Mouse (Mus musculus) limb, embryonic 14.5 days (tissue): ENCODE measurements around the gene Col11a2. TPM values are rescaled to one million over a fixed set of nuclear protein-coding genes. Genes with fewer than 3 reads are reported as not detected.
A peak's percentile ranks its signal among the peaks of the same experiment; 100 is the strongest.

Experiments used
- ATAC-seq: fragments of 200-750 bp; cut with Nextera tagmentation; 2 replicates; pipeline ENCODE4 v1.8.0; 2017; ENCODE audit warnings: low read depth, moderate number of reproducible peaks, moderate TSS enrichment; ENCODE audit not compliant: low FRiP score
- DNase-seq: peaks from one replicate; pipeline ENCODE4 v3.0.0-alpha.2; 2015; ENCODE audit warnings: low spot score
- H3K27ac ChIP-seq: fragments of 300-500 bp; sonication (generic); replicated peaks from 2 replicates; pipeline ENCODE4 v1.5.1; 2014; ENCODE audit warnings: low read depth, mild to moderate bottlenecking, low read length, moderate library complexity, mixed read lengths
- H3K27me3 ChIP-seq: fragments of 300-500 bp; sonication (generic); 2 replicates; pipeline ENCODE4 v1.6.1; 2014; ENCODE audit warnings: low read length, mixed read lengths; ENCODE audit not compliant: control insufficient read depth, insufficient read depth
- H3K36me3 ChIP-seq: fragments of 300-500 bp; sonication (generic); 2 replicates; pipeline ENCODE4 v1.6.1; 2014; ENCODE audit warnings: mild to moderate bottlenecking, low read length, moderate library complexity, mixed read lengths; ENCODE audit not compliant: control insufficient read depth, insufficient read depth
- H3K4me1 ChIP-seq: fragments of 300-500 bp; sonication (generic); 2 replicates; pipeline ENCODE4 v1.6.1; 2014; ENCODE audit warnings: antibody characterized with exemption, low read length, mixed read lengths; ENCODE audit not compliant: control insufficient read depth, insufficient read depth
- H3K4me2 ChIP-seq: fragments of 300-500 bp; sonication (generic); replicated peaks from 2 replicates; pipeline ENCODE4 v1.6.1; 2014; ENCODE audit warnings: low read depth, mild to moderate bottlenecking, low read length, moderate library complexity; ENCODE audit not compliant: severe bottlenecking
- H3K4me3 ChIP-seq: fragments of 300-500 bp; sonication (generic); replicated peaks from 2 replicates; pipeline ENCODE4 v1.5.1; 2014; ENCODE audit warnings: low read length
- H3K9ac ChIP-seq: fragments of 300-500 bp; sonication (generic); 2 replicates; pipeline ENCODE4 v1.6.1; 2014; ENCODE audit warnings: mild to moderate bottlenecking, low read depth, low read length, moderate library complexity; ENCODE audit not compliant: severe bottlenecking
- H3K9me3 ChIP-seq: fragments of 300-500 bp; sonication (generic); 2 replicates; pipeline ENCODE4 v1.6.1; 2016; ENCODE audit warnings: low read length; ENCODE audit not compliant: control insufficient read depth
- POLR2A ChIP-seq: fragments of 200-500 bp; IDR thresholded peaks from 2 replicates; pipeline ENCODE4 v1.8.0; 2012; ENCODE audit warnings: inconsistent platforms, mild to moderate bottlenecking, moderate library complexity, borderline replicate concordance; ENCODE audit not compliant: insufficient read depth, insufficient read length; ENCODE audit errors: extremely low read depth
- WGBS: fragments of 180-500 bp; shearing (Covaris S2); extraction: QIAGEN DNeasy Blood & Tissue Kit; methylation state at CpG from one replicate; pipeline ENCODE4 v1.1.7; 2014; 5-methylcytosine and 5-hydroxymethylcytosine counted together
- polyA plus RNA-seq, 2 experiments: library from polyadenylated mRNA; depleted of rRNA in 1 of 2; stranded (reverse) in 1 of 2; unstranded in 1 of 2; fragments of >200 nt; fragmentation: Nextera tagmentation in 1 of 2; extraction: Ambion mirVana in 1 of 2; gene quantifications; 2 replicates each; pipeline versions ENCODE4 v1.2.1 to v1.2.3; 2012 to 2014

Gene Col11a2
- polyA plus RNA-seq, 2 experiments = 72.1 to 201 TPM

GRCm38 (mm10) chr17:34072091-34072490 is 32.9 kb downstream of the Col11a2 start:
- H3K9me3 ChIP-seq = no peaks in the 10 kb centered on the region
- H3K27ac ChIP-seq = no peak overlapping the region
- DNase-seq (no peak), ATAC-seq (no peak)
- H3K4me1 ChIP-seq = no peaks in the 10 kb centered on the region; the same call in 1 of the 2 replicates
- H3K9ac ChIP-seq = no peak overlapping the region
- WGBS = 72% methylated on average over 5 of the region's 5 CpGs
- H3K4me3 ChIP-seq = no peak overlapping the region
- TF ChIP-seq POLR2A = no peak
- H3K4me2 ChIP-seq = no peak overlapping the region
- H3K27me3 ChIP-seq = peaks cover 15% of the 10 kb centered on the region
- H3K36me3 ChIP-seq = no peaks in the 10 kb centered on the region

DNA sequence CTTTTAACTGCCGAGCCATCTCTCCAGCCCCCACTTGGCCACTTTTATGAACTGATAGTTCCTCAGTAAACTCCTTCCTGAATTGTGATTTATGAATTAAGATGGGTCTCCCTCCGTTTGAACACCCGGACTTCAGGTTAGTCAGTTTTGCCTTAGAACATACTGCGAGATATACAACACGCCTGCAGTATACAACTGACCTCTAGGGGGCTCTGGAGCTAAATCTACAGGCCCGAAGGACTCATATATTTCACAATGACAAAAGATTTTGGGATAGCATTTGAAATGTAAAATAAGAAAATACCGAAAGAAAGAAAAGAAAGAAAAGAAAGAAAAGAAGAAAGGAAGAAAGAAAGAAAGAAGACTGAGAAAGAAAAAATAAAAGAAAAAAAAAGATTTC is 36.0 kb downstream of the Col11a2 start:
- no peak for ATAC-seq
- Histone ChIP-seq H3K36me3 (no peaks in the 10 kb centered on the region), H3K4me2 (no peak overlapping the region), H3K9me3 (no peaks in the 10 kb centered on the region), H3K27me3 (peaks cover 19% of the 10 kb centered on the region), H3K27ac (no peak overlapping the region), H3K9ac (no peak overlapping the region), H3K4me1 (no peaks in the 10 kb centered on the region; the same call in 1 of the 2 replicates), H3K4me3 (no peak overlapping the region)
- no peak for TF ChIP-seq POLR2A
- WGBS = 38% methylated on average over 7 of the region's 7 CpGs
- DNase-seq = peak; percentile 66

DNA sequence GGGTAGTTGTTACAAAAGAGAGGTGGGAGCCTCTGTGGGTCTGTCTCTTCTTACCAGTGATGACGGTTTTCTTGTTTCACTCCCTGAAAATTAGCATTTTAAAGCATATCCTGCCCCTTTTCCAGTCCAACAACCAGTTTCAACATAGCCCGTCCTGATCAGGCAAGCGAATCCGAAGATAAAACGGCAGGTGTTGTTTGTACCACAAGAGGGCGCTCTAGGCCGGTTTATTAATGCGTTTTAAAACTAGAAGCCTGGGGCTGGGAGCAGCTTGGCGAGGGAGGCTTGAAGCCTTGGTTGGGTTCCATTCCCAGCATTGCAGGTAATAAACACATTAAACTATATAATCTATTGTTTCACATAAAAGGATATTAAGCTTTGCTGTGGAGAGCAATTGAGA is 38.3 kb downstream of the Col11a2 start:
- ATAC-seq (no peak), DNase-seq (peak; percentile 85)
- no peak for TF ChIP-seq POLR2A
- 1% methylated on average over 9 of the region's 9 CpGs for WGBS
- Histone ChIP-seq H3K27me3 (peaks cover 19% of the 10 kb centered on the region), H3K4me3 (no peak overlapping the region), H3K9me3 (no peaks in the 10 kb centered on the region), H3K27ac (no peak overlapping the region), H3K36me3 (no peaks in the 10 kb centered on the region), H3K4me2 (no peak overlapping the region), H3K4me1 (no peaks in the 10 kb centered on the region; the same call in 1 of the 2 replicates), H3K9ac (no peak overlapping the region)

DNA sequence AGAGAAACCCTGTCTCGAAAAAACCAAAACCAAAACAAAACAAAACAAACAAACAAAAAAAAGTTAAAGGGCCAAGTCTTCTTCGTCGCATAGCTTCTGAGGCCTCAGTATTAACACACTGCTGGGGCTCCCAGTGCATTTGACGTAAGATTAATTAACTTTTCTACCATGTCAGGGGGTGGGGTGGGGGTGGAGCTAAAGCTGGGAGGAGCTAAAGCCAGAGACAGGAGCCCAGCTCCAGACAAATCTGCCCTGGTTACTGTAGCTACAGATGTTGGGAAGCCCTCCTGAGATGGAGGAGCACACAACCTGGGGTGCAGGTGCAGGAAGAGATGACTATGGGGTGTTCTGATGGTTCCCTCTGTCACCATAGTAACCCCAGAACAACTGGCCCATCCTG is 38.9 kb downstream of the Col11a2 start:
- H3K4me1 ChIP-seq = no peaks in the 10 kb centered on the region; the same call in 1 of the 2 replicates
- no peaks in the 10 kb centered on the region for H3K9me3 ChIP-seq
- no peak overlapping the region for H3K27ac ChIP-seq
- no peak overlapping the region for H3K4me2 ChIP-seq
- no peak for TF ChIP-seq POLR2A
- H3K27me3 ChIP-seq = peaks cover 19% of the 10 kb centered on the region
- no peak overlapping the region for H3K9ac ChIP-seq
- DNase-seq (no peak), ATAC-seq (no peak)
- H3K36me3 ChIP-seq = no peaks in the 10 kb centered on the region
- H3K4me3 ChIP-seq = no peak overlapping the region
- 58% methylated on average over 4 of the region's 4 CpGs for WGBS

- Histone ChIP-seq H3K36me3 (no peaks in the 10 kb centered on the region), H3K9ac (no peak overlapping the region), H3K27me3 (peaks cover 19% of the 10 kb centered on the region), H3K4me2 (no peak overlapping the region), H3K9me3 (no peaks in the 10 kb centered on the region), H3K27ac (no peak overlapping the region), H3K4me1 (no peaks in the 10 kb centered on the region; the same call in 1 of the 2 replicates), H3K4me3 (no peak overlapping the region)
- no peak for ATAC-seq
- DNase-seq = no peak
- TF ChIP-seq POLR2A = no peak
- WGBS = 91% methylated on average over 11 of the region's 11 CpGs
Observed at GRCm38 (mm10) chr17:34079002-34079401, 39.8 kb downstream of the Col11a2 start.

DNA sequence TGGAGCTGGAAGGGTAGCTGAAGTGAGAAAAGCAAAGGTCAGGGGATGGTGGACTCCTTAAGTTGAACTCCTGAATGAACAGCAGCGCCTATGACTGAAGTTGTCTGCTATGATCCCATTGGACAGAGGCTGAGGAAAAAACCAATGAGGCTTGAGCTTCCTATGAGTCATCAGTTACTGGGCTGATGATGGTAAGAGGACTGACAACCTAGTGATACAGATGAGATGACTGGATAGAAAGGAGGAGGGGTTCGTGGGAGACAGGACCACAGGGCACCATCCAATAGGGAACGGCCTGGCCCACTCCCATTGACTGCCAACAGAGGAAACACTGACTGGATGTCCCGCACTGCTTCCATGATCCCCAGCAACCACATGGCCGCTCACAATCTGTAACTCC is 40.4 kb downstream of the Col11a2 start:
- Histone ChIP-seq H3K4me2 (no peak overlapping the region), H3K27ac (no peak overlapping the region), H3K27me3 (peaks cover 19% of the 10 kb centered on the region), H3K9me3 (no peaks in the 10 kb centered on the region), H3K36me3 (no peaks in the 10 kb centered on the region), H3K4me1 (no peaks in the 10 kb centered on the region; the same call in 1 of the 2 replicates), H3K4me3 (no peak overlapping the region), H3K9ac (no peak overlapping the region)
- DNase-seq = peak; percentile 68
- TF ChIP-seq POLR2A = no peak
- 23% methylated on average over 5 of the region's 5 CpGs for WGBS
- peak; percentile 76; the same call in 1 of the 2 replicates for ATAC-seq
